Mouse (Mus musculus): ENCODE results near the gene Slc38a2.

DNA sequence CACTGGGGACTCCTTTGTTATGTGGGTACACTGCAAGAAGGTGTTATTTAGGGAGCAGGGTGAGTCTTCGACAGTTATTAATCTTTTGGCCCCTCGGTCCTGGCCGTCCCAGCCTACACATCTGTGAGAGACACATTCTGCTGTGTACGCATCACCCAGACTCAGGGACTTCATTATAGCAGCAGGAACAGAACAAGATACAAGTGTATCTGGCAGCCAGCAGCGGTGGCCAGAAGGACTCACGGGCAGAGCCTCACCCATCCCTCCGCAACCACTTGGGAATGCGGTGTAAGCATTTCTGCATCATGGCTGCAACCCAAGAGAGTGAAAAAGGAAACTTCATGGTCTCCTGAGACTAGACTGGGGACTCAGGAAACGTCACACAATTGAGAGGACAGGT lies 30.9 kb upstream of the Slc38a2 start:
- TF ChIP-seq CTCF (IDR thresholded peaks at IDR 0.05) (no peak), EP300 (IDR thresholded peaks at IDR 0.05; ENCODE audit: insufficient read depth, low read depth, low read length) (no peak), POLR2A (IDR thresholded peaks at IDR 0.05; ENCODE audit: insufficient read depth, low read depth, low read length) (no peak)
